Mouse (Mus musculus) kidney, postnatal 36 days (tissue): ENCODE results near the gene Dot1l.
A peak's percentile ranks its signal among the peaks of the same experiment; 100 is the strongest.

Experiments used
- DNase-seq, 2 experiments: peaks; one replicate each; pipeline ENCODE4 v3.0.0; 2021 to 2022; ENCODE audit warnings: mixed read lengths in 2 of 2

The Dot1l gene

GRCm38 (mm10) chr10:80754594-80755290, at the start of gene Dot1l:
Dot1l (plus strand) TSS chr10:80755206.
- DNase-seq = peak; percentile 98 to 99

GRCm38 (mm10) chr10:80705479-80705878, 49.5 kb upstream of the Dot1l start:
- DNase-seq = no peak

- no peak for DNase-seq
These were observed 44.2 kb upstream of the Dot1l start for GRCm38 (mm10) chr10:80710834-80711233.

DNA sequence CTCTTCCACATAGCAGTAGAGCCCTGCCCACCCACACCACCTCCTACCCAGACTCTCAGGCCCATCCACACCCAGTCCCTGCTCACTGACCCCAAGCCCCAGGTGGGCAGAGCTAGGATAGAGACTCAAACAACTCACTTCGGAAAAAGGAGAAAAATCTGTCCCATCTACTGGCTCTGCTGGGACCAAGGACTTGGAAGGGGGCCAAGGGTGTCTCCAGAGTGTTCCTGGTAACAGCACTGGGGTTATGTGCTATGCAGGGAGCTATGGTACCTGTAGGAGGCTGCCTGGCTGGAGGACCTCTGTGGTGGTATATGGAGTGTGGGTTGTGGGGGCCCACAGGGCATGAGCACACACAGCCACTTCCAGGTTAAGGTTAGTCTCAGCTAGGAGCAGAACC, 37.7 kb upstream of the Dot1l start:
- no peak for DNase-seq

DNA sequence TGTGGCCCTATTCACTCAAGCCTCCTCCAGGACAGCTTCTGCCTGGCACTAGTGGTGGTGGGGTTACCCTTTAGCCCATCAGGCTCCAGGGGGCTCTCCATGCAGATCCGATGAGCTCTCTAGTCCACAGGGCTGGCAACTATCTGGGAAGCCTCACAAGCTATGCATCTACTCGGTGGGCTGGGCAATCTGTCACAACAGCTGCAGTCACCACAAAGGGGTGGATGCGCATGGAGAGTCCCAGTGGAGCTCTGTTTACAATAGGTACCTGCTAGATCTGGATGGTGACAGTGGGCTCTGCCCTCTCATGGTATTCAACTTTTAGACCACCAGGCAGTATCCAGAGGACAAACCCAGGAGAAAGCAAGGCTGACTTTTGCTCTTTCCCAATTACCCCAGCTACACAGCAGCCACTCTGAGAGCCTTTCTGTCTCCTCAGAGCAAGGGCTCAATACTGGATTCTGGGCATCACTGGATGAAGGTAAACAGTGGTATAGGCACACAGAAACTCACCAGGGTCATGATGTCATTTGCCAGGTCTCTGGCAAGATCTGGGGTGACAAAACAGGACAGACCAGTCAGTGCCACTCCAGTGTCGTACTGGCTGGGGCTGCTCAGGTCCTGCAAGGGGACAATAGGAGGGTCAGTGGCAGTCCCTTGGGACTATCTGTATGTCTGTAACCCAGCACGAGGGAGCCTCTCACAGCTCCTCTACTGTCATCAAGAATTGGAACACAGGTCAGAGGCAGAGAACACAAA, 27.5 kb upstream of the Dot1l start:
- no peak for DNase-seq

GRCm38 (mm10) chr10:80732611-80733101, 22.4 kb upstream of the Dot1l start:
- no peak for DNase-seq

DNA sequence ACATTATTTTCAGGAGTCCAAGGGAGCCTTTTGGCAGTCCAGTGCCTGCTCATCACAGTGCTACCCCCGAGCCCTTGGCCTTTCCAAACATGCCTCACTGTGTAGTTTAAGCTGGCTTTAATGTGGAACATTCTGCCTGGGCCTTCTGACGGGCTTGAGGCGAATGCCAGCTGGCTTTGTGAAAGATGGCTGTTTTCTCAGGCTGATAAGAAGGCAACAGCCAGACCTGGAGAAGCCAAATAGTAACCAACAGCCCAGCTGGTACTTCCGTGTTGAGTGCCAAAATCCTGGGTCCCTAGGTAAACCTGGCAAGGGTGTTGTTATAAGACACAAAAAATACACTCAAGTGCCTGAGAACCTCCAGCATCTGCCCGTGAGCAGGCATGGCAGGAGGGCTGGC, 18.3 kb upstream of the Dot1l start:
- DNase-seq = no peak

DNA sequence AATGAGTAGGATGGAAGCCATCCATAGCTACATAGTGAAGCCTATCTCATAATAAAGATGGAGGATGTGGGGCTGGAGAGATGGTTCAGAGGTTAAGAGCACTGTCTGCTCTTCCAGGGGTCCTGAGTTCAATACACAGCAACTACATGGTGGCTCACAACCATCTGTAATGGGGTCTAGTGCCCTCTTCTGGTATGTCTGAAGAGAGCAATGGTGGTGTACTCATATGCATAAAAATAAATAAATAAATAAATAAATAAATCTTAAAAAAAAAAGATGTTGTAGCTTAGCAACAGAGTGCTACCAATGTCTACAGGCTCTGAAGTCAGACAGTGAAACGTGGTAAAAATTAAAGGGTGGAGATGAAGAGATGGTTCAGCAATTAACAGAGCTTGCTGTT, 16.3 kb upstream of the Dot1l start:
- DNase-seq = no peak

- peak in 1 of 2 experiments; percentile 58 for DNase-seq
These were observed 13.9 kb upstream of the Dot1l start for GRCm38 (mm10) chr10:80741146-80741545.

DNA sequence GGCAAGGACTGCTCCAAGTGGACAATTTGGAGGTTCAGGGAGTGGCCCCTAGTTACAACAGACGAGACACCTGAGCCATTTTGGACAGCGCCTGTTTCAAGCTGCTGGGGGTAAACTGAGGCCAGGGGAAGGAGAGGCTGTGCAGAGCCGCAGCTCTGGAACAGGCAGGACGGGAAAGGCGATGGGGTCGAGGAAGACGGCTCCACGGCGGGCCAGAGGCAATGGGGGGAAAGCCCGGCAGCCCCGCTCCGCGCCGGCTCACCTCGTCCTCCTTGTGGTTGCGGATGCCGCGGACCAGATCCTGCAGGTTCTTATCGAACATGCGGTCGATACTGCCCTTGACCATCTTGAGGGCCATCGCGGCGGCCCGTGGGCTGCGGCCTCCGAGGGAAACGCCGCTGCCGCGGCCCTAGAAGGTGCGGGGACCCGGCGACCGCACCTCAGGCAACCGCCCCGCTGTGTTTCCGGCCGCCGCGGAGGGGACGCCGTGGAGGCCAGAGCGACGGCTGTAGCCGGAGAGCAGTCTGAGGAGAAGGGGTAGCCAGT, 13.3 kb upstream of the Dot1l start:
- DNase-seq = peak in 1 of 2 experiments; percentile 24

DNA sequence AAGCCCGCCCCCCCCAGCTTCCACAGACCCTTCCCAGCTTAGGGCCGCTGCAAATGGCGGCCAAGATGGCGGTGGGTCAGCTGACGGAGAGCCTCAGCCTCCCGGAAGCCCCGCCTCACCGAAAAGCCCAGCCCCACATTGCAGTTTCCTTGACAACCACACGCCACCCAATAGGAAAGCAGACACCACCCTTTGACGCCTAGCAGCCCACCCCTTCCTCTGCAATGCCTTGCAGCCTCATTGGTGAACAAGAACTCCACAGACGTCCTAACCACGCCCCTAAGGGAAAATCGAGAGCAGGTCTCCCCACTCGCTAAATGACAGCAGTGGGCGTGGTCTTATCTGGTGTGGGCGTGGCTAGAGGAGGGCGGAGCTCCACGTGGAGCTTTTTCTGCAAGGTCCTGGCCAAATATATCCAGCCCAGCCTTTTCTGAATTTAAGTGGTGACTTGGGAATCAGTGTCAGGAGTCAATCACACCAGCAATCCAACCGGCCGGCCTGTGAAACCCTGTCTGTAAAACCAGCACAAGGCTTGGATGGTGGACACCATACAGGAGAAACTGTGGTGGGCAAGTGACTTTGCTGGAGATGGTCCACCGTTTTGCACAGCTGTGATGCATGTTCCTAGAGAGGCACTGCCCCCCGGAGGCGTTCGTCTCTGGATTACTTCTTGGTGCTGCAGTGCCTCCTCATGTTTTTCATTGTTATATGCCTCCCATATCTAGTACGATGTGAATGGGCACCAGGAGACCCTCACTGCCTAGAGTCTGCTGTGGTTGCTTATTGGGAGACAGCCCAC, 12.6 kb upstream of the Dot1l start, which contains the start of gene Ap3d1:
Gene Ap3d1, minus strand, starts transcription at position 85 of the 799 bp plus-strand sequence.
- DNase-seq = peak; percentile 98 to 100

GRCm38 (mm10) chr10:80744262-80744661, 10.7 kb upstream of the Dot1l start:
- peak; percentile 83 for DNase-seq

DNA sequence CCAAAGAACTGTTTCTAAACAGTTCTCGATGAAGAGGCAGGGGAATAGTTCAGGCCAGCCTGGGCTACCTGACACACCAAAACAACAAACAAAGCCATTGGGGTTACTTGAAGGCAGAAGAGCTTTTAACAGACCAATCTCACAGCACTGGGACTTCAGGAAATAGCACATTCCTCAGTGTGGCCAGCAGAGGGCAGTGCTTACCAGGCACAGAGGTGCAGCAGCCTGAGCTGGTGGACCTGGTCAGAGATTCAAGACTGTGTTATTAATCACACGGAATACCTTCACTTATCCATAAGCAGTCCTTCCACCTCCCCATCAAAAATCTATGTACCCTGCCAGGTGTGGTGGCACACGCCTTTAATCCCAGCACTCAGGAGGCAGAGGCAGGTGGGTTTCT, 7.6 kb upstream of the Dot1l start:
- peak; percentile 77 to 90 for DNase-seq

DNA sequence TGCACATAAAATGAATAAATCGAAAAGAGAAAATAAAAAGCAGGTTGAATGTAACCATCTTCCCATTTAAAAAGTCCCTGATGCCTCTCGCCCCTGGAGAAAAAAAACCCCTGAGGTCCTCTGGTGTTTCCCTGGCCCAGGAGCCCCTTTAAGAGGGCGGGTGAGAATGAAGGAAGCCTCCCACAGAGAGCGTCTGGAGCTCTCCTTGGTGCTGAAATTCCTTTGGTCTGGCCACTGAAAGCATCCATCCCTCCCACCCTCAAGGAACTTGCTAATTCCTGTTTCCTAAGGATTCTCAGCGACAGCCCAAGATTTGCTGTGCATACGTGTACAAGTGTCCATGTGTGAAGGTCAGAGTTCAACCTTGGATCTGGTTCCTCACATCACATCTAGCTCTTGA, 6.4 kb upstream of the Dot1l start:
- DNase-seq = peak; percentile 68 to 85

- DNase-seq = peak; percentile 57 to 72
These were observed 3.7 kb upstream of the Dot1l start for GRCm38 (mm10) chr10:80751188-80751832.

- DNase-seq = peak; percentile 87 to 91
These were observed 2.9 kb upstream of the Dot1l start for GRCm38 (mm10) chr10:80752079-80752625.

- no peak for DNase-seq
These were observed 447 bp downstream of the Dot1l start for GRCm38 (mm10) chr10:80755291-80756015.

DNA sequence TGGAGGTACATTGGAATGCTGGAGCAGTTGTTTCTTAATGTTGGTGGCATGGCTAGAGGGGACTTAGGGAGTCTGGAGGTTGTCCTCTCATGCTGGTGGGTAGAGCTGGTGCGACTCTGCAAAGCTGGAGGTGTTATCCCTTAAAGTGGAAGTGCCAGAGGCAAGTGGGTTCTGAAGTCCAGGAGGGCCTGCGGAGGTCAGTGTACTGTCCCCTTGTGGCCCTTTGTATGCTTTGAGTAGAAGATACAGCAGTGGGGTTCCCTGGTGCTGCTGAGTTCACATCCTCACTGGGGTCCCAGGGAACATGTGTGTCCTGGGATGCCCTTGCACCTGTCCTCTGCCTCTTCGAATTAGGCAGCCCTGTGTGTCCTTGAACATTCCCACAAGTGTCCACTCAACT, 1.1 kb downstream of the Dot1l start:
- peak in 1 of 2 experiments; percentile 35 for DNase-seq

- DNase-seq = no peak
These were observed 1.5 kb downstream of the Dot1l start for GRCm38 (mm10) chr10:80756509-80756908.

- DNase-seq = peak in 1 of 2 experiments; percentile 20
These were observed 2.0 kb downstream of the Dot1l start for GRCm38 (mm10) chr10:80756967-80757366.

GRCm38 (mm10) chr10:80757717-80758116, 2.7 kb downstream of the Dot1l start:
- peak; percentile 88 to 91 for DNase-seq
